Mouse (Mus musculus) adrenal gland, postnatal 10 days (tissue): Measurements from ENCODE around the gene Fam19a1. TPM values are rescaled to one million over a fixed set of nuclear protein-coding genes. Genes with fewer than 3 reads are reported as not detected.
"Not testable (repeated sequence)": the region's sequence is repeated elsewhere in the genome, so short reads cannot be mapped to it uniquely, and the experiment has no call there.

Experiments used
- DNase-seq: peaks from one replicate; pipeline ENCODE4 v3.0.0; 2021; ENCODE audit warnings: mixed read lengths
- long read RNA-seq, 2 experiments: library from polyadenylated mRNA; stranded (forward); transcript quantifications; one replicate each; pipeline ENCODE4 v2.0.0; 2021
- total RNA-seq, 2 experiments: library from RNA; stranded (reverse); gene quantifications; 2 replicates each; pipeline ENCODE4 v1.2.3; 2021

The Fam19a1 gene
- 1 to 10 TPM; 3.1 to 4.4 TPM for total RNA-seq
- long read RNA-seq, experiment 1, partial matches to known transcripts, result 1 of 1 reads
- long read RNA-seq, experiment 1, other reads (novel, unspliced or antisense), result 0 of 1 reads
- long read RNA-seq, experiment 2, result 0 reads

GRCm38 (mm10) chr6:96112854-96113253 lies at the start of gene Fam19a1:
Gene Fam19a1, plus strand, starts transcription at chr6:96113154.
- DNase-seq, result no peak

GRCm38 (mm10) chr6:96071080-96071479 lies 41.9 kb upstream of the Fam19a1 start:
- DNase-seq, result no peak

DNA sequence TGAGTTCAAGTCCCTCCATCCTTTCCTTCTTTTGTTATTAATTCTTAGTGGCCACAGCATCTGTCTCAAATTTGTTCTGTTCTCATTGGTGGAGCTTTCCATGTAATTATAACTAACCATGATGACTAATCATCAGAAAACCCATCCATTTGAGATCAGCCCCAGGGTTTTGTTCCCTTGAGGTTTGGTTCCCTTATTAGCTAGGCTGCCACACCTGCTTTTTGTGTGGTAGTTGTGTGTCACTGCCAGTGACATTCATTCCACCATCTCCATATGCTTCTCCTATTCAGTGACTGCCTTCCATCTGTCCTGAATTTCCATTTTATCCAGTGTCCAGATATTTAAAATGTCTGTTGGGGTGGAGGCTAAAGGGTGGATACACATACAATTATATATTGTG lies 41.4 kb upstream of the Fam19a1 start:
- no peak for DNase-seq

GRCm38 (mm10) chr6:96089961-96090360 lies 23.0 kb upstream of the Fam19a1 start:
- no peak for DNase-seq

- no peak for DNase-seq
These were observed 19.2 kb upstream of the Fam19a1 start for GRCm38 (mm10) chr6:96093716-96094115.

- DNase-seq, result no peak
These were observed 14.7 kb upstream of the Fam19a1 start for GRCm38 (mm10) chr6:96098225-96098624.

- no peak for DNase-seq
These were observed 1.3 kb upstream of the Fam19a1 start for GRCm38 (mm10) chr6:96111656-96112055.

DNA sequence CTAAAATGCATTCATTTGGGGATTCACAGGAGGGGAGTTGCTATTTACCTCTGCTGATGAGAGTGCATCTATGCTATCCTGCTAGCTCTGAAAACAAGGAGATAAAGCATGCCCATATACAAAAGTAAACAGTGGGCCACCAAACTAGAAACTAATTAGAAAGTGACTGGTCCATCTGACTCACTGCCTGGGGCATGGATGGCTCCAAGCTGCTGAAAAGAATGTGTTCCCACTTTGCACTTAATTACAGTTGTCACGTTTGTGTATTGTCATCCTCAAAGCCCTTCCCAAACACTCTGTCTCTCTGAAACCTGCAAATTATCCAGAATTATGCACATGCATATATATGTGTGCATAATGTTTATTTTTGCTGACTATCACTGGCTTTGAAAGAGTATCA lies 1.2 kb downstream of the Fam19a1 start:
- no peak for DNase-seq

DNA sequence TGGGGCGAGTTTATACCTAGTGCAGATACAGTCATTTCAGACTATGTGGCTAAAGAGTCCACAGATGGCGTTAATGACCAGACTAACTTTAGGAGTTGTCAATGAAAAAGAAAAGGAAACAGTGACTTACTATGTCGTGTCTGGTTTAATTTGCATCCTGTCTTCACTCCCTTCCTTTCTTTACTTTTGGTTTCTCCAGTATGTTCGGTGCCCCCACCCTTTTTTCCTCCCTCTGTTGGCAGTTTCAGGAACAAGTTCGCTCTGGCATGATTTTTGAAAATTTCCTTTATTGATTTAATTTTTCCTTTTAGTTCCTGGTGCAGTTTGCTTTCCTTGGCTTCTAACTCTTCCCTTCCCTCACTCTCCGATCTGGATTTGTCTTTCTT lies 3.2 kb downstream of the Fam19a1 start:
- DNase-seq, result no peak

DNA sequence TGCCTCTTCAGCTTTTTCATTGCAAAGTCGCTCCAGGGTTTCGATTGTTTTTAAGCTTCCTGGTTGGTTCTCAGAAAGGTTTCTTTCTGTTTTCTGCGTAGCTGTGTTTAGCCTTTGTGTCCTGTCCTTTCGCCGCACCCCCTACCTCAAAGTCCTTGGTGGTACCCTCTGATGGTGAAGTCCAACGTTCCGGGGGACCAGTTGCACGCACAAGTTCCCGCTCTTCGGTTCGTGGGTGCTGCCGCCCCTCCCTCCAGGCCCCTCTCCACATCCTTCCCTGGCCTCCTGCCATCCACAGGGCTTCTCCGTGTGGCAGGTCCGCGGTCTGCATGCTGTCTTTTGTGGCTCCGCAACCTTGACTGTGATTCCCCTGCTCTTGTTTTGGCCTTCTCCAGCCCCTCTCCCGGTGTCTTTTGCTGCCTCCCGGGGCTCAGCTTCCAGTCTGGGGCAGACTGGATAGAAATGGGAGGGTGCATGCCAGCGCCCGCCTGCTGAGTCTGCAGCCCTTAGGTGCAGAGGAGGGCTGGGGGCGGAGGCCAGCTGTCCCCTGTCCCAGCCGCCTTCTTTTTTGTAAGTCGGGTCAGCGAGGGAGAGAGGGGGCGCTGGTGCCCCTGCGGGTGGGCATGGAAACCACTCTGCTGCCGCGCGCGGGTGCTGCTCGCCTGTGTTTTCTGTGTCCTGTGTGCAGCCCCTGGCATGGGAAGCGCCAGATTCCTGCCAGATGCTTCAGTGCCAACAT lies 3.7 kb downstream of the Fam19a1 start:
- peak; percentile 43 for DNase-seq

DNA sequence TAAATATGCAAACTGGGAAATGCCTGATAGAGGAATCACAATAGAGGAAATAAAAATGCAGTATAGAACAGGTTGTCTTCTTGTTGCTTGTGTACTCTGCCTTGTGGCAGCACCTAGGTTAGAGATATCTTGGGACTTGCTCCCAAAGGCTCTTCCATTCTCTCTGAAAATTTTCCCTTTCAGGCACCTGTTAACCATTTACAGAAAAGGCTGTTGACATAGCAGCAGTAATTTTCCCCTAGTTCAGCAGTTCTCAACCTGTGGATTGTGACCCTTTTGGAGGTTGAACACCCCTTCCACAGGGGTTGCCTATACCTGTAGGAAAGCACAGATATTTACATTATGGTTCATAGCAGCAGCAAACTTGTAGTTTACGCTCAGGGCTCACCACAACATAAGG lies 30.4 kb downstream of the Fam19a1 start:
- DNase-seq, result no peak

DNA sequence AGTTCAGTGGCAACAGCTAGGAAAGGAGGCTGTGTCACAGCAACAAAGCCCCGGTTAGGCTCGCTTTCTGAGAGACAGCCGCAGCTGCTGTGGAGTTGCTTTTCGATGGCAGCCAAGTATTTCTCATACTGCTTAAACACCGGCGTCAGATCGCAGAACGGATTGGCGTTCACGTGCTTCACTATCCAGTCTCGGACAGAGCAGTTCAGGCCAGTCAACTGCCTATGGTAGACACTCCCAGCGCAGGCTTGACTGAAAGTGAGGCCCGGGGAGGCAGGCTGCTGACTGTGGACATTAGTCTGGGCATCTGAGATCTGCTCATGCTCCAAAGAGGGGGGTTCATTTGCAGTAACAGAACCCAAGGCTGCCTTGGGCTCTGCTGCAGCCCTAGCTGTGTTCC lies 52.4 kb downstream of the Fam19a1 start:
- DNase-seq, result no peak

DNA sequence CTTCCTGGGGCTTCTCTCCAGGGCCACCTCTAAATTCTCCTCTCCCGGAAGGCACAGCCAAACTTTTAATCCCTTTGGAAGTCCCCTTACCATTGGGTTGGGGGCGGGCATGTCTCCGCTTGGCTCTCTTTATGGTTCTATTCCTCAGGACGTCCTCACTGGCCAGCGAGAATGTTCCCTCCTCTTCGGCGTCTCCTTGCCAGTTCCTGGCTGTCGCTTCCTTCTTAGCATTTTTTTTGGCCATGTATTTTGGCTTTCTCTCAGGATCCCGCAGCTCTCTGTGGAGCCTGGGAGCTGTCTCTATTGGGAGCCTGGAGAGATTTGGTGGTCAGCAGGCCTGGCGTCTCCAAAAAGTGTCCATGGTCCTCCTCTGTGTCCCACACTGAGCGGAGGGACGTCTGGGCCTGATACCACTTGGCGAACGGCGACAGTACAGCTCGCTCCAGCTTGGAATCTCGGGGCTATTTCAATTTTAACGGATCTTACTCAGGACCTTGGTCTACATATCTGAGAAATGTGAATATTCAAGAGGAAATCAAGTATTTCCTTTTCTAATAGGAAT lies 52.9 kb downstream of the Fam19a1 start, which contains the start of gene 1700123L14Rik:
1700123L14Rik (minus strand) TSS at position 426 of the 562 bp plus-strand sequence.
- DNase-seq, result peak; percentile 1

DNA sequence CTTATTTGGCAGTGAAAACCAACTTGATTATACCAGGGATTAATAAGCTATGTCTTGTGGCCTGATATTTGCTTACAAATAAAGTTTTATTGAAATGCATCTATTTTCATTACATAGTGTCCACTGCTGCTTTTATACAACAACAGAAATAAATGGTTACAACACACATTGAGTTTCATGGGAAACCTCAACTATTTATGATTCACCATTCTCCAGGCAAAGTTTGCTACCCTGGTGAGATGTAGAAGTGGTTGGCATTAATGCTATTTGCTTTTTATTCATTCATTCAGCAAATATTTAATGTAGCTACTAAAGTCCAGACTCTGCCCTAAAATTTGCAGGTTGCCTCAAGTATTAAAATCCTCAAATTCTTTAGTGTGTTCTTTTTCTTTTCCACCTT lies 54.1 kb downstream of the Fam19a1 start:
- DNase-seq, result no peak

- no peak for DNase-seq
These were observed 60.7 kb downstream of the Fam19a1 start for GRCm38 (mm10) chr6:96173681-96174080.

GRCm38 (mm10) chr6:96178530-96178929 lies 65.6 kb downstream of the Fam19a1 start:
- DNase-seq, result no peak

- DNase-seq, result peak; percentile 2
These were observed 70.4 kb downstream of the Fam19a1 start for GRCm38 (mm10) chr6:96183392-96183791.

DNA sequence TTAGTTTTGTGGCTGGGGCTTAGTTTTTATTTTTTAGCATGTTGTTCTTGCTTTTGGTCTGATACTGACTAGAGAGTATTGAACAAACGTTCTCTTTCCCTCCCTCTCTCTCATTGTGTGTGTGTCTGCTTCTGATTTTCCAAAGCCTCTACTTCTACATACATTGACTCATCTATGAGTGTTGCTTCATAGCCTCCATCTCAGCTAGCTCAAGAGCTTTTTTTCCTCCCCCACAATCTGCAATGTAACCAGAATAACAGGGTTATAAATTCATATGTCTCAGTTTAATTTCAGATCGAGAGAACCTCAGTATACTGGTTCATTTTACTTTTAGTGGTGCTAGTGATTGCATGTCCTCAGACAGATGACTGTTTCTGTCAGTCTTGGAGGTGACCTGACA lies 73.6 kb downstream of the Fam19a1 start:
- no peak for DNase-seq

- not testable (repeated sequence) for DNase-seq
These were observed 86.0 kb downstream of the Fam19a1 start for GRCm38 (mm10) chr6:96198991-96199390.

DNA sequence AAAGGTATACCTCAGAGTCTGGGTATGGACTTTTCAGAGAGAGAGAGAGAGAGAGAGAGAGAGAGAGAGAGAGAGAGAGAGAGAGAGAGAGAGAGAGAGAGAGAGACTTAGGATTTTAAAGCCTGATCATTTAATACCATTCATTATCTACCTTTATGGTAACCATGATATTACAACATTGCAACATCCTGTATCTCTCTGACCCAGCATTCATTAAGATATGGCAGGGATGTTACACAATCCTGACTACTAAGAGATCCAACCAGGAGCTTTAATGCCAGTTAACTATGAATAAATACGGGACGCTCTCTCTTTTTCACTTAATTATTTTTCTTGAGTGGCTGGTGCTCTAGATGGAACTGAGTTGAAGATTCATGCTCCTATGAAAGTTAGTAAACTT lies 92.4 kb downstream of the Fam19a1 start:
- no peak for DNase-seq

DNA sequence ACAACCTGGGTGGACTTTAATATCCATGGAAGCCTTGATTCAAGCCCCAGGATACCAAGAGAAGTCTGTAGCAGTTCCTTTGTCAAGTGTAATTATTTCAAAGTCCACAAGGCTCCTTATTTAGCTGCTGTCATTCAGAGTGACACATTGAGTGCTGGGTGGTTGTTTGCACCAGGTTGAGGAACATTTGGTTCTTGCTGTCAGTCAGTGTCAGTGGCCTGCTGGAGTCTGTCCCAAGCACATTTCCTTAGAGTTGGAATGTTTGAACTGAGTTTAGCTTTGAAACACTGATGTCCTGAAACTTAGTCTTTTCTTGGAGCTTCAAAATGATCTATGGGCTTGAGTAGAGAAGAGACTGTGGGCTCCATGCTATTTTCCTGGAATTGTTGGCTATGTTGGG lies 121.9 kb downstream of the Fam19a1 start:
- no peak for DNase-seq

- no peak for DNase-seq
These were observed 131.4 kb downstream of the Fam19a1 start for GRCm38 (mm10) chr6:96244320-96244719.

GRCm38 (mm10) chr6:96252001-96252400 lies 139.0 kb downstream of the Fam19a1 start:
- DNase-seq, result no peak

GRCm38 (mm10) chr6:96254815-96255214 lies 141.9 kb downstream of the Fam19a1 start:
- DNase-seq, result no peak
